Mouse (Mus musculus): ENCODE data around the gene Crxos.
A peak's percentile ranks its signal among the peaks of the same experiment; 100 is the strongest.

Crxos gene

DNA sequence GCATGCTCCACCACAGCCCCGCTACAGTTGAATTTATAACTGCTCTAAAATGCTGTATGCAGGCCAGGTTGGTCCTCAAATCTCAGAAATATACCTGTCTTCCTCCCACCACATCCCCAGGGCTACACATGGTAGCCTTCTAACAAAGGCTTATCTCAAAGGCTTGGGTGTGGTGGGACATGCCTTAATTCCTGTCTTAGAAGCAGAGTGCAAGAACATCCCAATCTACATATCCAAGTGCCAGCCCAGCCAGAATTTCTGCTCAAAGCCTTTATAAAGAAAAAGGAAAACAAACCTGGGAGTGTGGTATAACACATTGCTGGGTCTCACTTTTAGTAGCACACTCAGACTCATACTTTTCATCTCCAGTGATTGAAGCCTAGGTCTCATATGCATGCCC lies 11.8 kb downstream of the Crxos start:
- no peaks in the 10 kb centered on the region for H3K9me3 ChIP-seq (ENCODE audit: low read length)
- TF ChIP-seq NANOG (IDR thresholded peaks at IDR 0.05; ENCODE audit: borderline replicate concordance, low read length): no peak
- no peak for TF ChIP-seq POU5F1 (IDR thresholded peaks at IDR 0.05; ENCODE audit: borderline replicate concordance, low read length)
- TF ChIP-seq CTCF (conservative IDR thresholded peaks at IDR 0.05; ENCODE audit: low read length): no peak
- H3K4me3 ChIP-seq (replicated peaks; ENCODE audit: low read length): no peak overlapping the region
- no peaks in the 10 kb centered on the region for H3K36me3 ChIP-seq (ENCODE audit: insufficient read depth, low read length)
- peaks cover 3% of the 10 kb centered on the region; the same call in 1 of the 2 replicates for H3K27me3 ChIP-seq (ENCODE audit: insufficient read depth, low read length)
- H3K4me1 ChIP-seq (replicated peaks; ENCODE audit: low read depth, low read length): peaks cover 39% of the 10 kb centered on the region

DNA sequence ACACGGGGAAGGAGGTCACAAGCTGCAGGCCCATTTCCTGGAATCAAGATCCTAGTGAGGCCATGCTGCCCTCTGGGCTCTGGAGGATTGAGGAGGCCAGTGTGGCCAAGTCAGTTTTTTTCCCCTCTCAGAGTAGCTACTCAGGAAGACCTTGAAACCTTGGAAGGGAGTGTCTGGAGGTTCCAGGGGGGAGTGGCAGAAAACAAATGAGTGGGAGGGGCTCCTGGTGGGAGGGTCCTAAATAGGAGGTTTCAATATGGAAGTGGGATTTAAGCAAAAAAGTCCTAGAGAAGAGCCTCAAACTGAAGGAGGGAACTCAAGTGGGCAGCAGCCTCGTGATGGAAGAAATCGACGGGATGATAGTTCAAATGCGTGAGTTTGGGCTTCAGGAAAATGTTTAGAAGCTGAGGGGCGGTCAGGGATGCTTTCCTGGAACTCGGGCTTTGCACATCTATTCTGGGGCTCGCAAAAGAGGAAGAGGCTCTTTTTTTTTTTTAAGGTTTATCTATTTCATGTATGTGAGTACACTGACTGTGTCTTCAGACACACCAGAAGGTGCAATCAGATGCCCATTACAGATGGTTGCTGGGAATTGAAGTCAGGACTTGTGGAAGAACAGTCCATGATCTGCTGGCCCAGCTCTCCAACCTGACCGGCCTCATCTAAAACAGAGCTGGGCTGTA lies 19.1 kb downstream of the Crxos start:
- H3K9me3 ChIP-seq (ENCODE audit: low read length): no peaks in the 10 kb centered on the region
- H3K4me3 ChIP-seq (replicated peaks; ENCODE audit: low read length): no peak overlapping the region
- peaks cover 12% of the 10 kb centered on the region for H3K4me1 ChIP-seq (replicated peaks; ENCODE audit: low read depth, low read length)
- TF ChIP-seq POU5F1 (IDR thresholded peaks at IDR 0.05; ENCODE audit: borderline replicate concordance, low read length) (no peak), NANOG (IDR thresholded peaks at IDR 0.05; ENCODE audit: borderline replicate concordance, low read length) (no peak), CTCF (conservative IDR thresholded peaks at IDR 0.05; ENCODE audit: low read length) (no peak)
- no peaks in the 10 kb centered on the region for H3K36me3 ChIP-seq (ENCODE audit: insufficient read depth, low read length)
- H3K27me3 ChIP-seq (ENCODE audit: insufficient read depth, low read length): peaks cover 7% of the 10 kb centered on the region; the same call in 1 of the 2 replicates

DNA sequence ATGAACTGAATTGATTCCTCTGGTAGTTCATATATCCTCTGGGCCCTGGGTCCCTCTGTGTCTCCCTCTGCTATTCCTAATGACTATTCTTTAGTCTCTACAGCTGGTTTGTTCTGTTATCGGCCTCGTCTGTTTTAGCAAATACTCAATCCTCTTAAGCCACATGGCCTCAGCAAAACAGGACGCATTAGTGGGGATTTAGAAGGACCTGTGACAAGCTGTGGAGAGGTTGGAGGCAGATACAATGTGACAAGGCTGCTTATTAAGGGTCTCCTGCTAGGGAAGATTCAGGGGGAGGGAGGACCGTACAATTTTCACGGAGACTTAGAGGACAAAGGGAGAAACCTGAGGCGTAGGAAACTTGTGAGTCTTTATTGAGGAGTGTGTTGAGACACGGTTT lies 23.4 kb downstream of the Crxos start:
- Histone ChIP-seq H3K36me3 (ENCODE audit: insufficient read depth, low read length) (no peaks in the 10 kb centered on the region), H3K4me1 (replicated peaks; ENCODE audit: low read depth, low read length) (peaks cover 12% of the 10 kb centered on the region), H3K4me3 (replicated peaks; ENCODE audit: low read length) (no peak overlapping the region), H3K27me3 (ENCODE audit: insufficient read depth, low read length) (peaks cover 12% of the 10 kb centered on the region), H3K9me3 (ENCODE audit: low read length) (no peaks in the 10 kb centered on the region)
- TF ChIP-seq POU5F1 (IDR thresholded peaks at IDR 0.05; ENCODE audit: borderline replicate concordance, low read length) (no peak), CTCF (conservative IDR thresholded peaks at IDR 0.05; ENCODE audit: low read length) (no peak), NANOG (IDR thresholded peaks at IDR 0.05; ENCODE audit: borderline replicate concordance, low read length) (no peak)

DNA sequence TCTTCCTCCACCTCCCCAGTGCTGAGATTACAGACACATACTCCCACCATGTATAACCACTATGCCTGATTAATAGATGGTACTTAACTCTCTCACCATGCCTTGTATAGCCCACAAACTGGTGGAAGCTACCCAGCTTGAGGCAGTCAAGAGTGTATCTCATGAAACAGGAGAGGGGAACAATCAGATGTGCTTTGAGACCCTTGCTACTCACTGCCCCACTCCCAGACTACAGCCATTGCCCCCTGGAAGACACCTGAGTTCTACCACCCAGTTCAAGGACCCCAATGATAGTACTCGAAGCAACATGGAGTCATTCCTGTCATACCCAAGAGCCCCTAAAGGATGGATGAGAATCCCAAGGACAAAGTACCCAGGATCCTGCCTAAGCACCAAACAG lies 24.2 kb downstream of the Crxos start:
- TF ChIP-seq NANOG (IDR thresholded peaks at IDR 0.05; ENCODE audit: borderline replicate concordance, low read length): no peak
- no peak for TF ChIP-seq POU5F1 (IDR thresholded peaks at IDR 0.05; ENCODE audit: borderline replicate concordance, low read length)
- TF ChIP-seq CTCF (conservative IDR thresholded peaks at IDR 0.05; ENCODE audit: low read length): no peak

DNA sequence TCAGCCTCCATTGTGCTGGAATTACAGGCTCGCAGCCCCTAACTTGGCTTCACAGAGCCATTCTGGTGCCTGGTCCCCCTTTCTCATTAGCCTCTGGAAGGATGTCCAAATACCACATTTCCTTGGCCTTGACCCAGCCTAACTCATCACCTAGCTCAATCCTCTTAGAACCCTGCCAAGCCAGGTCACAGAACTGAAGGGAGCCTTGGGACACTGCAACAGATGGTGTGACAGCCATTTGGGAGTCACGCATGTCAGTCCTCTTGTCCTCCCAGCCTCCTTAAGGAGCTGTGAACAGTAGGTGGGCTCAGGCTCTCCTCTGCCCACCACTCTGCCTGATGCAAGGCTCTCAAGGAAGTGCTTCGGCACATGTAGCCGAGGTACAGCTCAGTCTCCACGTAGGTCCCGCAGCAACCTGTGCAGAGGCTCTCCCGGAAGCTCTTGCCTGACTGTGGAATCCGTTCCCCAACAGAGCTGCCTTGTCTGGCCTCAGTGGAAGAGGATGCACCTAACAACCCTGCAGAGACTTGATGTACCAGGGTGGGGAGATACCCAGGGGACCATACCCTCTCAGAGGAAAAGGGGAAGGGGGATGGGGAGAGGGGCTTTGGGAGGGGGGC lies 25.7 kb downstream of the Crxos start:
- H3K4me1 ChIP-seq (replicated peaks; ENCODE audit: low read depth, low read length): no peaks in the 10 kb centered on the region; the same call in 1 of the 2 replicates
- H3K36me3 ChIP-seq (ENCODE audit: insufficient read depth, low read length): no peaks in the 10 kb centered on the region
- TF ChIP-seq CTCF (conservative IDR thresholded peaks at IDR 0.05; ENCODE audit: low read length) (no peak), POU5F1 (IDR thresholded peaks at IDR 0.05; ENCODE audit: borderline replicate concordance, low read length) (no peak), NANOG (IDR thresholded peaks at IDR 0.05; ENCODE audit: borderline replicate concordance, low read length) (no peak)
- no peaks in the 10 kb centered on the region for H3K9me3 ChIP-seq (ENCODE audit: low read length)
- H3K27me3 ChIP-seq (ENCODE audit: insufficient read depth, low read length): peaks cover 8% of the 10 kb centered on the region; the same call in 1 of the 2 replicates
- H3K4me3 ChIP-seq (replicated peaks; ENCODE audit: low read length): no peak overlapping the region

More for the DNA sequence above, 24.2 kb downstream of the Crxos start:
- Histone ChIP-seq H3K4me3 (replicated peaks; ENCODE audit: low read length) (no peak overlapping the region), H3K9me3 (ENCODE audit: low read length) (no peaks in the 10 kb centered on the region), H3K27me3 (ENCODE audit: insufficient read depth, low read length) (peaks cover 8% of the 10 kb centered on the region; the same call in 1 of the 2 replicates), H3K4me1 (replicated peaks; ENCODE audit: low read depth, low read length) (peaks cover 5% of the 10 kb centered on the region), H3K36me3 (ENCODE audit: insufficient read depth, low read length) (no peaks in the 10 kb centered on the region)

DNA sequence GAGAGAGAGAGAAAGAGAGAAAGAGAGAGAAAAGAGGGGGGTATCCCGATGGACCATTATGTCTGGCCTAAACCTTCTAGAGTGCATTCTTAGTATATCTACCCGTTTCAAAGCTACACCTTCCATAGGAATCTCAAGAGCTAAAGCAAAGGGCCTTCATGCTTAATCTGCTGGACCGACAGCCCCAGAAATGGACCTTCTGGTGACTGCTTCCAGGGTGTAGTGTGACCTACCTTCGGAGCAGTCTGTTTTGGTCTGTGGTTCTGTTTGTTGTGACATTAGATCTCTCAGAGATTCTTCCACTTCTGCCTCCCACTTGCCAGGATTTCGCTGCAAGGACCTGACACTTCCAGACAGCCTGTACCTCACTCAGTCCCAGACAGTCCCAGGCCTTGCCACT lies 28.1 kb downstream of the Crxos start:
- Histone ChIP-seq H3K4me3 (replicated peaks; ENCODE audit: low read length) (no peak overlapping the region), H3K27me3 (ENCODE audit: insufficient read depth, low read length) (peaks cover 8% of the 10 kb centered on the region; the same call in 1 of the 2 replicates), H3K36me3 (ENCODE audit: insufficient read depth, low read length) (no peaks in the 10 kb centered on the region), H3K9me3 (ENCODE audit: low read length) (no peaks in the 10 kb centered on the region), H3K4me1 (replicated peaks; ENCODE audit: low read depth, low read length) (peaks cover 3% of the 10 kb centered on the region; the same call in 1 of the 2 replicates)
- no peak for TF ChIP-seq CTCF (conservative IDR thresholded peaks at IDR 0.05; ENCODE audit: low read length)
- TF ChIP-seq NANOG (IDR thresholded peaks at IDR 0.05; ENCODE audit: borderline replicate concordance, low read length): no peak
- TF ChIP-seq POU5F1 (IDR thresholded peaks at IDR 0.05; ENCODE audit: borderline replicate concordance, low read length): no peak

DNA sequence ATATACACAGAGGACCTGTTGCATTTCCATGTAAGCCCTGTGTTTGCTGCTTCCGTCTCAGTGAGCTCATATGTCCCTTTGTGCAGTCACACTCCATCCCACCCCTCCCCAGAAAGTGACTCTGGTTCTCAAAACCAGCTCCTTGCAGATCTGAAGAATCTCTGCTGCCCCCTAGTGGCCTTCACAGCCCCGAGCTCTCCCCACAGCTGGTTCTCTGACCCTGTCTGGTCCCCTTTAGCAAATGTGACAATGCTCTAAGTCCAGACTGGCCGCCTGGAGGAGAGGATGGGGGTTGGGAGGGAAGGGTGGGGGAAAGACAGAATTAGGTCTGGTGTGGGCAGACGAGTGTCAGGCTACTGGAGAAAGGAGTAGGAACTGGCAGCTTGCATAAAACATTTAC lies 29.8 kb downstream of the Crxos start:
- Histone ChIP-seq H3K4me1 (replicated peaks; ENCODE audit: low read depth, low read length) (peaks cover 7% of the 10 kb centered on the region), H3K9me3 (ENCODE audit: low read length) (no peaks in the 10 kb centered on the region), H3K27me3 (ENCODE audit: insufficient read depth, low read length) (peaks cover 5% of the 10 kb centered on the region; the same call in 1 of the 2 replicates), H3K4me3 (replicated peaks; ENCODE audit: low read length) (no peak overlapping the region), H3K36me3 (ENCODE audit: insufficient read depth, low read length) (peaks cover 12% of the 10 kb centered on the region)
- peak; percentile 89 for TF ChIP-seq CTCF (conservative IDR thresholded peaks at IDR 0.05; ENCODE audit: low read length)
- no peak for TF ChIP-seq POU5F1 (IDR thresholded peaks at IDR 0.05; ENCODE audit: borderline replicate concordance, low read length)
- no peak for TF ChIP-seq NANOG (IDR thresholded peaks at IDR 0.05; ENCODE audit: borderline replicate concordance, low read length)

DNA sequence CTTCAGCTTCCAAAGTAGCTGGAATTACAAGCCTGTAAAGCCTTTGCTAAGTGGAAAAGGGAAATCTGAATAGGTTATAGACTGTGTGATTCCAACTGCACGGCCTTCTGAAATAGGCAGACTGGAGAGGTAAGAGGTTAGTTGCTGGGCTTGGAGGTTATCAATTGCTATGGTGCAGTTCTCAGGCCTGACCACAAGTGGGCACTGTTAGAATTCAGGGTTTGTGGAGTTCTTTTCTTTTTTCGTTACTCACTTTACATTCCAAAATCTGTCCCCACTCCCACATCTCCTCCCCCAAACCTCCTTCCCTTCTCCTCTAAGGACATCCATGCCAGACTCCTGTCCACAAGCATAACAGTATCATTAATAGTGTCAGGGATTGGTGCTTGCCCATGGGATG lies 31.8 kb downstream of the Crxos start:
- peaks cover 29% of the 10 kb centered on the region for H3K36me3 ChIP-seq (ENCODE audit: insufficient read depth, low read length)
- H3K27me3 ChIP-seq (ENCODE audit: insufficient read depth, low read length): no peaks in the 10 kb centered on the region
- peaks cover 14% of the 10 kb centered on the region for H3K4me1 ChIP-seq (replicated peaks; ENCODE audit: low read depth, low read length)
- H3K9me3 ChIP-seq (ENCODE audit: low read length): no peaks in the 10 kb centered on the region
- TF ChIP-seq POU5F1 (IDR thresholded peaks at IDR 0.05; ENCODE audit: borderline replicate concordance, low read length) (no peak), CTCF (conservative IDR thresholded peaks at IDR 0.05; ENCODE audit: low read length) (peak; percentile 100)
- H3K4me3 ChIP-seq (replicated peaks; ENCODE audit: low read length): no peak overlapping the region

Measured in E14TG2a.4 (cell line).